Mouse (Mus musculus) heart, adult 18-20 months (tissue): ENCODE results near the gene Dcun1d4. TPM values are rescaled to one million over a fixed set of nuclear protein-coding genes. Genes with fewer than 3 reads are reported as not detected.
A peak's percentile ranks its signal among the peaks of the same experiment; 100 is the strongest.
"Not testable (repeated sequence)": the region's sequence is repeated elsewhere in the genome, so short reads cannot be mapped to it uniquely, and the experiment has no call there.

Experiments
- DNase-seq, 2 experiments: peaks; one replicate each; pipeline ENCODE4 v3.0.0; 2021 to 2022; ENCODE audit warnings: mixed read lengths in 1 of 2
- total RNA-seq, 2 experiments: library from RNA; stranded (reverse); gene quantifications; 2 replicates each; pipeline ENCODE4 v1.2.3; 2021

The Dcun1d4 gene
- total RNA-seq, 2 experiments from 2014 or later = 16.3 to 18.8 TPM

- DNase-seq = no peak
Observed at GRCm38 (mm10) chr5:73547252-73547651, 66.5 kb downstream of the Dcun1d4 start.

DNA sequence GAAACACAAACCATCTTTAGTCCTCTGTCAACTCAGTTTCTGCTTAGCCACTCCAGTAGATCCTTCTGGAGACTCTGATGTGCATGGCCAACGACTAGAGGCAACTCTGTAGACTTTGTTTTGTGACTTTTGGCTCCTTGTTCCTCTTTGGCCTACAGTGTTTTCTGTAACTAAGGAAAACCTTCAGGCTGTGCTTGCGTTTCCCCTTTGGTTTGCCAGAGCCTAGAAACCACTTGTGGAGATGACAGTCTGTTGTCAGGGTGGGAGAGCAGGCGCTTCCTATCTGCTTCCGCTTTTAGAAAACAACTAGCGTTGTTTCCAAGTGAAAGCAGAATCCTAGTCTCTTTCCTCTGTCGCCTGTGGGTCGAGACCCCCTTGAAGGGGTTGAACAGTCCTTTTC is 67.4 kb downstream of the Dcun1d4 start:
- DNase-seq = peak; percentile 33 to 67

- DNase-seq = no peak
Observed at GRCm38 (mm10) chr5:73548838-73549237, 68.0 kb downstream of the Dcun1d4 start.

- no peak for DNase-seq
Observed at GRCm38 (mm10) chr5:73551836-73552235, 71.0 kb downstream of the Dcun1d4 start.

GRCm38 (mm10) chr5:73553903-73554302 is 73.1 kb downstream of the Dcun1d4 start:
- no peak for DNase-seq

GRCm38 (mm10) chr5:73555096-73555852 is 74.5 kb downstream of the Dcun1d4 start:
- peak in 1 of 2 experiments; percentile 24 for DNase-seq

- DNase-seq = no peak
Observed at GRCm38 (mm10) chr5:73556733-73557425, 76.1 kb downstream of the Dcun1d4 start.

DNA sequence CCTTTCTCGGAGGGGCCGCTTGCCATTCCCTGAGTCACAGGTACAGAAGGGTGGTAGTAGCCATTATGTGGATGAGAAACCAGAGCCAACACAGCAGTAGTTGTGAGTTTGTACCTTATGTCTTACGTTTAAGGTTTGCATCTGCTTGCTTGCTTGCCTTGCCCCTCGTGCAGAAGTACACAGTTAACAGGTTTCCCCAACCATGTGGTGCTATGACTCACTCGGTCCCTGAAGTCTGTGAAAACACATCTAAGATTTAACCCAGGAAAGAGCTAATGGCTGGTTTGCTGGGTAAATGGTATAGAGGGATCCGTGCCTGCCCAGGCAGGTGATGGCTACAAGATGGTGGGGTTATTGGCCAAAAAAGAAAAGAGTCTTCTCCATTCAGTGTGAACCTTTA is 78.0 kb downstream of the Dcun1d4 start:
- no peak for DNase-seq

GRCm38 (mm10) chr5:73564038-73564437 is 83.2 kb downstream of the Dcun1d4 start:
- peak; percentile 55 to 56 for DNase-seq

DNA sequence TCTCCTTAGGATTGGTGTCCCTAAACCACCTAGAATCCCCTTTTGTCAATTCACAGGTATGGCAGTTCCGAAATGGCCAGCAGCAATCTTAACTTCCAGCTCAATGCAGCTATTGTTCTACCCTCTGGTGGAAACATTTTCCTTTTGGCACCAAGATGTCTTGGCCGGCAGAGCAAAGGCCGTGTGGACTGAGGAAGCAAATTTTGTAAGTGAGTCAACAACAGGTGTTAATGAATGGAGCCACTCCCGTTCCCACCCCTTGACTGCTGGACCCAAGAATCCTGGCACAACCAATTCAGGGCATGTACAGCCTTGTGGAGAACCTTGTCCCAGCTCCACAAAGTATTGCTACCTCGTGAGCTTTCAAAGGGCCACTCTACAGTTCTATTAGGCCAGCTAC is 85.3 kb downstream of the Dcun1d4 start:
- no peak for DNase-seq

DNA sequence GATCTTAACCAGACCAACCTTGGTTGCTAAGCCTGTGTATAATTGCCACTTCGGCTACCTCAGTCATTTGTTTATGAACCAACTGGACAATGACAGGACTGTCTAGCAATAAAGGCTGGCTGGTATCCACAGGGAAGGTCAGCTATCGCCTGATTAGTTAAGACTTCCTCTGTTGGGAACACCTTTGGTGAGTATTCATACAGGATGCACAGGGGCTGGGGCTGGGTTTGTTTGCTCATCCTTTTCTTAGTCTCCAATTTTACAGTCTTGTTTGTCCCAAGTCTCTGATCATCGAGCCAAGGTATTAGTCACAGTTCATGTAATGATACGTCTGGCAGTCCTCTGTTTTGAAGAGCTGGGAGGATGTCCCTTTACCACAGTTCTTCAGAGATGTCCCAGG is 86.1 kb downstream of the Dcun1d4 start:
- no peak for DNase-seq

GRCm38 (mm10) chr5:73569181-73569580 is 88.4 kb downstream of the Dcun1d4 start:
- no peak for DNase-seq

DNA sequence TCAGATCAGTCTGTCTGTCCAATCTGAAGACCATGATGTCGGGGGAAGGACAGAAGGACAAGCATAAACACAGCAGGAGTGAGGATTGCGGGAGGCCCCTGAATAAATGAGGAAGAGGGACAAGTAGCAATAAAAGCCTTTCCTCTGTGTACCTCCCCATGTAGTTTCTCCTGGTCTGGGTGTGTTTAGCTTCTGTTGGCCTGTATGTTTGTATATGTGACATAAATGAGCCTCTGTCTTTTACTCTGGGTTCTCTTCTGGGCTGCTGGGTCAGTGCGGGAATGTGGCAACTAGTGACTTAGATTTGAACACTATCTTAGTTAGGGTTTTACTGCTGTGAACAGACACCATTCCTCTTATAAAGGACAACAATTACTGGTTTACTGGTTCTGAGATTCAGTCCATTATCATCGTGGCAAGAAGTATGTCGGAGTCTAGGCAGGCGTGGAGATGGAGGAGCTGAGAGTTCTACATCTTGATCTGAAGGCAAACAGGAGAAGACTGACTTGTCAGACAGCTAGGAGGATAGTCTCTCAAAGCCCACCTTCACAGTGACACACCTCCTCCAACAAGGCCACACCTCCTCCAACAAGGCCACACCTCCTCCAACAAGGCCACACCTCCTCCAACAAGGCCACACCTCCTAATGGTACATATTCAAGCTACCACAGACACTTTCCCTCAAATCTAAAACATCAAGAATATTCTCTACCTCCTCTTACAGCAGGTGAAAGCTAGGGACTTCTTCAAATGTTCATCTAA is 90.8 kb downstream of the Dcun1d4 start:
- DNase-seq = no peak

DNA sequence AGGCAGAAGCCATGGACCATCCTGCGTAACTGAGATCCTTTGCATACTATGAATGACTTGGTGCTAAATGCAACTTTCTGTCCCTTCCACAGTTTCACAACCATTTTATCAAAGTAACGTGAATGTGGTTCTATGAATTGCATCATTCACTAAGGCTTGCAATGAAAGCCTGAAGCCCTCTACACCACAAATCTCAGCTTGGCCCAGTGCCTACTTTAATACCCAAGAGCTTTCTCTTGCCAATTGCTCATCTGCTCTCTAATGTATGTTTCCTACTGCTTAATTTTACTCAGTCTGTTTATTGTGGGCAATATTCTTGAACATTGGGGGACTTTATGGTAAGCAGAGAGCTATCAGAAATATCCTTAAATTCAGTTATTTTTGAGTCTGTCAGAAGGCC is 92.0 kb downstream of the Dcun1d4 start:
- no peak for DNase-seq

DNA sequence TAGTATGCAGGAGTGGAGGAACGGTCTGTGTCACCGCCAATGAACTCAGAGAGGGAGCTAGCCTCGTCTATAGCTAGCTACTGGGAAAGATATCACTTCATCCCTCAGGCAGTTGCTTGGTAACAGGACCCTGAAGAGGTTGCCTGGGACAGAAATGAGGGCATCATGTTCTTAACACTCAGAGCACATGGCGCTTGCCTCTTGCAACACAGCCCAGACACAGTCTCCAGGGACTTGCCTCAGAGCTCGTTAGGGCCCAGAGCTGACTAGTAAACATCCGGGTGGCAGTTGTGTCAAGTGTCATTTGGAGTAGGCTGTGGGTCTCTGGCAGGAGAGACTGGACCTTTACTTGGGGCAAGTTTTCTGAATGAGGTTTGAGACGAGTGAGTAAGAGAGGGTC is 93.0 kb downstream of the Dcun1d4 start:
- DNase-seq = peak in 1 of 2 experiments; percentile 61

GRCm38 (mm10) chr5:73574616-73575015 is 93.8 kb downstream of the Dcun1d4 start:
- DNase-seq = peak in 1 of 2 experiments; percentile 51

DNA sequence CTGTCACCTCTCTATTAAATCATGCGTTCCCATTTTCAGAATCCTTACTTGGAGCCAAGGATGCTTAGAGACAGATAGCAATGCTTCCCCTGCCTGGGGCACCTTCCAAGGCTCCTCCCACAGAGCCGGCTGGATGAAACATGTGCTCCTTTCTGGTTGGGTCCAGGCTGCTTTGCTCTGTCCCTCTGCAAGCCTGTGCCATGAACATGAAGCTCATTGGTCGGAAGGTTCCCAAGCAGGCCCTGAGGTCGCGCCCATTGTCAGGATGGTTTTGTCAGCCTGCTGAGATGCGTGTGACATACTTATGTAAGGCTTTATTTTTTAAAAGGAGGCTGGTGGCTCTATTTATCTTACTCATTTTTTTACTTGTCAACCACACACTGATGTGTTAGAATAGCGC is 95.9 kb downstream of the Dcun1d4 start:
- no peak for DNase-seq

DNA sequence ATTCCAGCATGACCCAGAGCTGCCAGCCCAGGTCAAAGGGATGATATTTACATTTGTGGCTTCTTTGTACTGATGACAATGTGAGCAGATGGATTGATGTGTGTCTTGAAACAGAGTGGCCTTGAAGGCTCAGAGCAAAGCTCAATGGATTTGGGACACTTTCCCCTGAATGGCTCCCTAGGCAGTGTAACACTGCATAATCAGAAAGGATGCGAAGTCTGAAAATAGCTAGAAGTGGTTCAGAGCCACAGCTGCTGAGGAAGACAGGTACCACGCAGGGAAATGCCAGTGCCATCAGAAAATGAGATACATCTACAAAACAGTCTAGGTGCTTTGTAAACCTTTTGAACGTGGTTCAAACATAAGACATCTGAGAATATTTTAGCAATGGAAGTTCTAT is 97.3 kb downstream of the Dcun1d4 start:
- DNase-seq = no peak

DNA sequence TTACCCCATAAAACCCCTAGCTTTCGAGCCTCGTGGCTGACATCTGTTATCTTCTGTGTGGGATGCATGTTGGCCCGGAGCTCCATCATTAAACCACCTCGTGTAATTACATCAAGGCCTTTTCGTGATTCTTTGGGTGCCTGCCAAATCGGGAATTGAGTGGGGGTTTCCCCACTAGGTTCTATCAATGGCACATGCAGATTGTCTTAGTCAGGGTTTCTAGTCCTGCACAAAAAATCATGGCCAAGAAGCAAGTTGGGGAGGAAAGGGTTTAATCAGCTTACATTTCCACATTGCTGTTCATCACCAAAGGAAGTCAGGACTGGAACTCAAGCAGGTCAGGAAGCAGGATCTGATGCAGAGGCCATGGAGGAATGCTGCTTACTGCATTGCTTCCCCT is 103.2 kb downstream of the Dcun1d4 start:
- not testable (repeated sequence) for DNase-seq

GRCm38 (mm10) chr5:73585212-73586115 is 104.7 kb downstream of the Dcun1d4 start:
- no peak for DNase-seq

DNA sequence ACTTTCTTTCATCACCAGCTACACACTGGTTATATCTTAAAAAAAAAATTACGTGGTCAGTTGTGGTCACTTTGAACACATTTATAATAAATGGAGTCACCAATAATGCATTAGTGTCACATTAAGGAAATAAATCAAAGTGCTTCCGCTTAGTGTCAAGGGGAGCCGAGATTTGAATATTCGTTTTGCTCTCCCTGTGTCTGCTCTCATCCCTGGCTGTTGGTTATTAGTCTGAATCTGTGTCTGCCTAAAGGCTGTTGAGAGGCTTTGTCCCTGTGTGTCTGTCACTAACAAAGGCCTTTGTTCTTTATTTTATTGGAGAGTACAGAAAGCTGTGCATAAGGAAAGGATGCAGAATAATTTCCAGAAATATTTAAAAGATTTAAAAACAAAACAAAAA is 105.8 kb downstream of the Dcun1d4 start:
- no peak for DNase-seq

DNA sequence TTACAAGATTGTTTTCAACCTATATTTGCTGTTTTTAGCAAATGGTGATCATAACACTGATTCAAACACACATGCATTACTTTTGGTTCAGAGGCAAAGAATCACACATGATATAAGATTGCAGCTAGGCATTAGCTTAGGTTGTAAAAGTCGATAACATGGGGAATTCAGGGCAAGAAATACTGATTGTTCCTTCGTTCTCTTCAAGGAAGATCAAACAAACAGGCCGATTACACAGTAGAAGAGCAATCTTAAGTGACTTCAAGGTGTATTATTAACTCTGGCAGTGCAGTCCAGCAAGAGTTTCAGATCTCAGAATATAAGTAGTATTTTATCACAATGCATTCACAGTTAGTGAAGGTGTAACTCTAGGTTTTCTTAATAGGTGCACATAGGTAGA is 106.3 kb downstream of the Dcun1d4 start:
- DNase-seq = no peak
